Mouse (Mus musculus) spleen, adult 18-20 months (tissue): ENCODE results near the gene Cnpy3.

Experiments used
- DNase-seq, 2 experiments: peaks; one replicate each; pipeline ENCODE4 v3.0.0; 2022; ENCODE audit warnings: mixed read lengths in 2 of 2

Cnpy3 gene

DNA sequence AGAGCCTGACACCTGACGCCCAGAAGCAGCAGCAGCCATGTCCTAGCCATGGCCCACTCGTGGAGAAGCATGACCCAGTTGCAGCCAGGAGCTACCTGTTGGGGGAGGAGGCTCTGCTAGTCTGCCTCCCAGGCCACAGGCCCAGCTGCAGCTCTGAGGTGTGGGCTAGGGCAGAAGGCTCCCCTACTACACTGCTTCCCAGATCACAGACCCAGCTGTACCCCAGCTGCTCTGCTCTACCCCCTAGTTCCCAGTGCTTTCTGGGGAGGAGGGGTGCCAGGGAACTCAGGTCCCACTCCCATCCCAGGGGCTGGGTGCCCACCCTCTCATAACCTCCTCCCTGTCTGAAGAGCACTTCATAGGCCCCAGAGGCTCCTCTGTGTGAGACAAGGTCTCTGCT, 11.5 kb upstream of the Cnpy3 start, which contains the start of gene Ptcra:
Ptcra (minus strand) TSS at position 169 of the 400 bp plus-strand sequence.
- no peak for DNase-seq

DNA sequence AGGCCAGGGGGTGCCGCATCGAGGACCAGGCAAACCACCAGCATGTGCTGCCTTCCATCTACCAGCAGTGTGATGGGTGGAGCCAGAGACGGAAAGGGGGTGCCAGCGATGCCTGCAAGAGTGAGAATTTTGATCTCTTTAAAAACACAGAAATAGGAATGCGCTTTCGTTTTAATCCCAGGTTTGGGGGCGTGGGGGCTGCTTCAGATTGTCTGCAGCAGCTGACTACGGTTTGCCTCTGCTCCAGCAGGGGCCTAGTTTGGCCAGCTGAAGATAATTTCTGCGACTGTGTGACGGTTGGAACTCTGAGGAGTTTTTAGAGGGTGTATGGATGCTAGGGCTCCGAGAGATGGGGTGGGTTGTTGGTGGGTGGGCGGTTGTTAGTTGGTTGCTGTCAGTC, 6.7 kb upstream of the Cnpy3 start:
- DNase-seq: no peak

DNA sequence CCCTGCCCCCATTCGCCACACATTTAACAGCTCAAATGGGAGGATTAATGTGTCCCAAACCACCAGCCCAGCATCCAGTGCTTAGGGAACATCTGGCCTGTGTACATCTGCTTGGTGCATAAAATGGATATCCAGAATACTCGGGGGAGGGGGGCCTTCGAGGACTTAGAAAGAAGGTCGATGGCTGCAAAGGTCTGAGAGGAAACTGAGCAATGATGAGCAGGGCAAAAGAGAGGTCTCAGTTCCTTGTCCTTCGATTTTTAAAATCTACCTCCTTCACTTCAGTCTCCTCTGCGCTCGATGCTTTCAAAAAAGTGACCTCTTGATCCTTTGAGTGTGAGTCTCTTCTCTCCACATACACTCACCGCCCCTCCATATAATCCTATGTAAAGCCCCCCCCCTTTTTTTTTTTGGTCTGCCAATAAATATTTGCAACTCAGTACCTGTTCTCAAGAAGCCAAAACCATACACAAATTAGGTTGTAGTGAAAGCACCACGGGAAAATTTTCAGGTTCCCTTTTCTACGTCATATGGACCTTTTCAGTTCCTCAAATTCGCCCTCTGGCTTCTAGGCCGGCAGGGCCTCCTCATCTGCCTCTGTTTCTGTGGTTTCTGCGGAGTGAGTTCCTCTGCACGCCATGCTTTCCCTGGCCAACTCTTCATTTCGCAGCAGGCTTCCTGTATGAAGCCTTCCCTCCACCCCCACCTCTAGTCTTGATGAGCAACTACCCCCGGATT, 789 bp downstream of the Cnpy3 start:
- peak in 1 of 2 experiments; percentile 78 for DNase-seq

- DNase-seq: no peak
These were observed 1.4 kb downstream of the Cnpy3 start for GRCm38 (mm10) chr17:46750580-46750979.

GRCm38 (mm10) chr17:46749282-46749681, 2.7 kb downstream of the Cnpy3 start:
- DNase-seq: no peak

- no peak for DNase-seq
These were observed 4.2 kb downstream of the Cnpy3 start for GRCm38 (mm10) chr17:46747806-46748205.

DNA sequence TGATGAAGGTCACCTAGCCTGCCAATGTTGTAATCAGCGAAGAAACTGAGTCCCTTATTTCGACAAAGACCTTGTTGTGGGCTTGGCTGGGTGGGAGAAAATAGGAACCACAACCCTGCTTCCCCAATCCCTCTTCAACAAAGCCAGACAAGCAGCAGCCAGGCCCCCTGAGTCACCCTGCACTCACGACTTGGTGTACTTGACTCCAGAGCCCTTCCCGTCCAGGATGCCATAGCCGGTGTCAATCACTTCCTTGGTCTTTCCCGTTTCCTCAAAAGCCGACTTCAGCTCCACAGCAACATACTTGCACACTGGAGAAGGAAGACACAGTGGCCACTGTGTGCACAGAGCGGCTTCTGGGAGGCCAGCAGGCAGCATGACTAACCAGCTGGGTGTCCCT, 4.8 kb downstream of the Cnpy3 start:
- DNase-seq: no peak

DNA sequence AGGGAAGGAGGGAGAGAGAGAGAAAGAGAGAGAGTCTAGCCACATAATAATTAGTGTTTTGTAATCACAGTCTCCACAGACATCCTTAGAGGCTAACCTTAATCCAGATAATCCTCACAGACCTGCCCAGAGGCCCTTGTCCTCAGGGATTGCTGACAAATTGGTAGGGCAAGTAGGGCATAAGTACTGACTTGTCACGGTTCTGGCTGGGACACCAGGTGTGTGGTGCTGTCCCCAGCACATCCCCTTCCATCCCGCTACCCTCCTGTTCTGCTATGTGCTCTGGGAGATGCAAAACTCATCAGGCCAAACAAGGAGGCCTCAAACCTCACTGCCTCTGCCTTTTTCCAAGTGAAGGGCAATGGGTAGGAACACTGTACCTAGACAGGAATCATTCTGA, 6.5 kb downstream of the Cnpy3 start:
- DNase-seq: no peak

- DNase-seq: no peak
These were observed 9.0 kb downstream of the Cnpy3 start for GRCm38 (mm10) chr17:46742986-46743385.

- DNase-seq: no peak
These were observed 10.7 kb downstream of the Cnpy3 start for GRCm38 (mm10) chr17:46741305-46741704.

DNA sequence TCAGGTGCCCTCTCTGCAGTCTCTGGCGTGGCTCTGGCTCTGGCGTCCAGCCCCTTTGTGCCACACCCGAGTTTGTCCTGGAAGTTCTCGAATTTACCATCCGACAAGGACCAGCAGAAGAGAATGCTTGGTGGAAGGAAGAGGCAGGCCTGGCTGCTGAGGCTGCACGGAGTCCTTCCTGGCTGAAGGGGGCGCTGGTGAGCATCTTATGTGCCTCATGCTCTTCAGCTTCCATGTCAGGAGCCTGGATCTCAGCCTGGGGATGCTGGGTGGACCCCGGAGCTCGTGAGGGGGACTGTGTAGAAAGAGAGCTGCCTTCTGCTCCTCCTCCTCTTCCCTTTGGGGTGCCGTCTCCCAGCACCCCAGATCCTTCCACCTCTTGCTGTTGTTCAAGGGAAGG, 15.9 kb downstream of the Cnpy3 start:
- peak in 1 of 2 experiments; percentile 55 for DNase-seq

DNA sequence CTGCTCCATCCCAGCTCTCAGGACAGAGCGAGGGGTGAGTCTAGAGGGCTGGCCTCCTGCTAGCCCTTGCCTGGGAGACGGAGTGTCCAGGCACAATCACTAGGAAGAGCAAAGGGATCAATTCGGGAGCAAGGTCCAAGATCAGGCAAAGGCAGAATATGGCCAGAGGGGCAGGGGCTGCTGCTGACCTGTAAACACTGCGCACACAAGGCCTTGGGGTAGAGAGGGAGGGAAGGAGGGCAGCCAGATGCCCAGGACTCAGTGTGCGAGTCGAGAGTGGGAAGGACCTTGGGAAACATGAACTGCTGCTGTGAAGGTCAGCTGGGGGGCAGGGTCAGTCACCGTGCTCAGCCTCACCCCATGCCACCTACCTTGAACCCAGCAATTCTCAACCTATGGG, 16.7 kb downstream of the Cnpy3 start:
- DNase-seq: no peak

GRCm38 (mm10) chr17:46734055-46734454, 18.0 kb downstream of the Cnpy3 start:
- no peak for DNase-seq

DNA sequence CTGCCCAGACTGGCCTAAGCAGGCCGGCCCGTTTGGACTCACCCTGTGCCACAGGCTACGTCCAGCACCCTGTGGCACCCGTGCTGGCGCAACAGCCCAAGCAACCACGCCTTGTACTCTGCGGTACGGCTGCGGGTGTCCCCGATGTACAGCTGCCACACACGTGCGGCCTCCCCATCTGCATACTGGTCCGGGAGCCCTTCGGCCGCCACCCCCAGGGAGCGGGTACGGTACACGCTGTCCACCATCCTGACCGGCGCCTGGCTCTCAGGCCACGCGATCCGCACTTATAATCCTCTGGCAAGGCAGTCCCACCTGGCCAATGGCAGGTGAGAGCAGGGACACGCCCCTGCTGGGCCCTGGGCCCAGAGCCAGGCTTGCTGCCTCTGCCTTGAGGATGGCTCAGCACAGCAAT, 23.1 kb downstream of the Cnpy3 start, which contains the start of gene Gnmt:
Gnmt (minus strand) TSS at position 265 of the 415 bp plus-strand sequence.
- DNase-seq: no peak

GRCm38 (mm10) chr17:46728496-46728895, 23.5 kb downstream of the Cnpy3 start:
- no peak for DNase-seq

- no peak for DNase-seq
These were observed 24.0 kb downstream of the Cnpy3 start for GRCm38 (mm10) chr17:46728021-46728420.

- no peak for DNase-seq
These were observed 24.7 kb downstream of the Cnpy3 start for GRCm38 (mm10) chr17:46727271-46727670.

- no peak for DNase-seq
These were observed 26.0 kb downstream of the Cnpy3 start for GRCm38 (mm10) chr17:46725731-46726645.

DNA sequence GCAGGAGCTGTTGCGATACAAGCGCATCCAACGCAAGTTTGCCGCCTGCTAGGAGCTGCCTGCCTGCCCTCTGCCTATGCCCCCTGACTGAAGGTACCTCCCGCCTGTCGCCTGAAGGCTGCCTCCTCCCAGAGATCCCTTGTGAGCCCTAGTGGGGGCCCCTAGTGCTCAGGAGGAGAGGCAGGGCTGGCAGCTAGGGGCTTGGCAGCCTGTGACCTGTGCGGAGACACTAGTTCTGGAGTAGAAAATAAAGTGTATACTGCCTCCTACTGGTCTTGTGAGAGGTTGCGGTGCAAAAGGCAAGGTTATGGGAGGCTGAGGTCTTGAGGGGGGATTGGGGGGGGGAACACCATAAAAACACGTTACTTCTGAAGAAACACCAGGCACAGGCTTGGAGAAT, 26.7 kb downstream of the Cnpy3 start:
- no peak for DNase-seq

GRCm38 (mm10) chr17:46724477-46725084, 27.4 kb downstream of the Cnpy3 start:
- DNase-seq: no peak

DNA sequence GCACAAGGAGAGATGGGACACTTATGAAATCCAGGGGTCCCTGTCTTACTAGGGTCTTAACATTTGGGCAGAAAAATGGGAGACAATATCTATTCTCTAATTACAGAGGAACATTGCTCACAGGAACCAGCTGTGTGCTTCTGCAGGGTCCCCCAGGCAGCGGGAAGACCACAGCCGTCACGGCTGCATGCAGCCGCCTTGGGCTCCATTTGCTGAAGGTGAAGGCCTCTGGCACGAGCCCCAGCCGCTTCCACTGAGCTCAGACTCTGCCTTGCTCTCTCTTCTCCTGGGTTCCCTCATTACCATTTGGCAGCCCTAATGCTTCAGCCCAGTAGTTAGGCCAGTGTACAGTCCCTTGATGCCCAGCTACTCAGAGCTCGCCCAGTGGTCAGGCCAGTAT, 30.9 kb downstream of the Cnpy3 start:
- no peak for DNase-seq

DNA sequence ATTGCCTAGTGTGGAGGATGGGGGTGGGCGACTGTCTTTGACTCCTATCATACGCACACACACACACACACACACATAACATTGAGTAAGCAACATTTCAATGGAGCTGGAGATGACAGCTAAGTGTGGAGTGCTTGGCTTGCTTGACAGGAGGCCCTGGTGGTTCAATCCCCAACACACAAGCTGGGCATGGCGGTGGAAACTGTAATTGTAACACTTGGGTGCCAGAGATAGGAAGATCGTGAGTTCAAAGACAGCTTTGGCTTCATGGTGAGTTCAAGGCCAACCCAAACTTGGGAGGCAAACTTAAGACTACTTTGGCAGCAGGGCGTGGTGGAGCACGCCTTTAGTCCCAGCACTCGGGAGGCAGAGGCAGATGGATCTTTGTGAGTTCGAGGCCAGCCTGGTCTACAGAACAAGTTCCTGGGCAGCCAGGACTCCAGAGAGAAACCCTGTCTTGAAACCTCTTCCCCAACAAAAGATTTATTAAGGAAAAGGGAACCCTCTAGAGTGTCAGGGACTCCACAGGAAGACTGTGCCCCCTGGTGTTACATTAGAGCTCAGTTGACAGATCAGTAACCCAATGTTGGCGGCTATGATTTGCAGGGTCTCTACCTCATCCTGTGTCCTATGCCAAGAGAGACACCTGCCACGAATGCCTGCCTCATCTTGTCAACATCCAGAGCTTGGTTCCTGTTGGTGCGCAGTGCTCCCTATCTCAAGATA, 37.1 kb downstream of the Cnpy3 start:
- no peak for DNase-seq

GRCm38 (mm10) chr17:46713849-46714248, 38.2 kb downstream of the Cnpy3 start:
- DNase-seq: no peak
